Mouse (Mus musculus): Measurements from ENCODE around the gene Nepn. TPM values are rescaled to one million over a fixed set of nuclear protein-coding genes. Genes with fewer than 3 reads are reported as not detected.
"Not testable (repeated sequence)": the region's sequence is repeated elsewhere in the genome, so short reads cannot be mapped to it uniquely, and the experiment has no call there.

Nepn gene
- under 1 TPM; 0.28 to 0.42 TPM for total RNA-seq (2021)
- long read RNA-seq, experiment 1, partial matches to known transcripts: 2 of 2 reads
- long read RNA-seq, experiment 1, other reads (novel, unspliced or antisense): 0 of 2 reads
- long read RNA-seq, experiment 2: 0 reads

- no peak for DNase-seq (ENCODE audit: low spot score in 2 of 2)
Measured at GRCm38 (mm10) chr10:52388922-52389430, at the start of gene Nepn. Gene Nepn (plus strand): TSS chr10:52388972.

GRCm38 (mm10) chr10:52343324-52343723 lies 45.4 kb upstream of the Nepn start:
- not testable (repeated sequence) for DNase-seq (ENCODE audit: low spot score in 2 of 2)

- no peak for DNase-seq (ENCODE audit: low spot score in 2 of 2)
Measured at GRCm38 (mm10) chr10:52353184-52353583, 35.6 kb upstream of the Nepn start.

- DNase-seq (ENCODE audit: low spot score in 2 of 2): no peak
Measured at GRCm38 (mm10) chr10:52358467-52358866, 30.3 kb upstream of the Nepn start, which contains the start of gene Gm26741. Gene Gm26741 (plus strand): TSS chr10:52358767.

- DNase-seq (ENCODE audit: low spot score in 2 of 2): no peak
Measured at GRCm38 (mm10) chr10:52360241-52360735, 28.5 kb upstream of the Nepn start.

- DNase-seq (ENCODE audit: low spot score in 2 of 2): no peak
Measured at GRCm38 (mm10) chr10:52360862-52361609, 27.7 kb upstream of the Nepn start.

GRCm38 (mm10) chr10:52368376-52368775 lies 20.4 kb upstream of the Nepn start:
- DNase-seq (ENCODE audit: low spot score in 2 of 2): no peak

GRCm38 (mm10) chr10:52373834-52374233 lies 14.9 kb upstream of the Nepn start:
- no peak for DNase-seq (ENCODE audit: low spot score in 2 of 2)

- no peak for DNase-seq (ENCODE audit: low spot score in 2 of 2)
Measured at GRCm38 (mm10) chr10:52374651-52375050, 14.1 kb upstream of the Nepn start.

- DNase-seq (ENCODE audit: low spot score in 2 of 2): no peak
Measured at GRCm38 (mm10) chr10:52376422-52376821, 12.3 kb upstream of the Nepn start.

GRCm38 (mm10) chr10:52377813-52378212 lies 11.0 kb upstream of the Nepn start:
- DNase-seq (ENCODE audit: low spot score in 2 of 2): no peak

GRCm38 (mm10) chr10:52381321-52381801 lies 7.4 kb upstream of the Nepn start:
- DNase-seq (ENCODE audit: low spot score in 2 of 2): no peak

GRCm38 (mm10) chr10:52381845-52382591 lies 6.8 kb upstream of the Nepn start, which contains the start of gene Gopc:
Gene Gopc (minus strand): TSS chr10:52382124.
- peak; percentile 83 to 89 for DNase-seq (ENCODE audit: low spot score in 2 of 2)

GRCm38 (mm10) chr10:52383022-52383421 lies 5.8 kb upstream of the Nepn start:
- DNase-seq (ENCODE audit: low spot score in 2 of 2): no peak

- no peak for DNase-seq (ENCODE audit: low spot score in 2 of 2)
Measured at GRCm38 (mm10) chr10:52383522-52383921, 5.2 kb upstream of the Nepn start.

GRCm38 (mm10) chr10:52384823-52385610 lies 3.8 kb upstream of the Nepn start:
- peak in 1 of 2 experiments; percentile 9 for DNase-seq (ENCODE audit: low spot score in 2 of 2)

- no peak for DNase-seq (ENCODE audit: low spot score in 2 of 2)
Measured at GRCm38 (mm10) chr10:52387192-52387591, 1.6 kb upstream of the Nepn start.

GRCm38 (mm10) chr10:52389438-52389837 lies 666 bp downstream of the Nepn start:
- no peak for DNase-seq (ENCODE audit: low spot score in 2 of 2)

GRCm38 (mm10) chr10:52391208-52391607 lies 2.4 kb downstream of the Nepn start:
- DNase-seq (ENCODE audit: low spot score in 2 of 2): no peak

GRCm38 (mm10) chr10:52396647-52397046 lies 7.9 kb downstream of the Nepn start:
- DNase-seq (ENCODE audit: low spot score in 2 of 2): no peak

- DNase-seq (ENCODE audit: low spot score in 2 of 2): no peak
Measured at GRCm38 (mm10) chr10:52398715-52399114, 9.9 kb downstream of the Nepn start.

Measured in adrenal gland, postnatal 4 days (tissue).